Mouse (Mus musculus) neural tube, embryonic 13.5 days (tissue): ENCODE measurements at regions not wholly inside any gene's neighbourhood (a gene's known extent, or its start where the extent isn't known, plus 50 kb on each side); places are given as distances from the start of the nearest gene placed in this dataset.

Source experiments
- ATAC-seq: fragments of 200-750 bp; cut with Nextera tagmentation; 2 replicates; pipeline ENCODE4 v1.8.0; 2017; ENCODE audit warnings: low read depth, mild to moderate bottlenecking, moderate TSS enrichment, moderate library complexity
- H3K27ac ChIP-seq: fragments of 300-500 bp; sonication (generic); replicated peaks from 2 replicates; pipeline ENCODE4 v1.5.1; 2015; ENCODE audit warnings: moderate library complexity, mild to moderate bottlenecking, inconsistent platforms
- H3K27me3 ChIP-seq: fragments of 300-500 bp; sonication (generic); 2 replicates; pipeline ENCODE4 v1.6.1; 2015; ENCODE audit warnings: mild to moderate bottlenecking, inconsistent platforms
- H3K36me3 ChIP-seq: fragments of 300-500 bp; sonication (generic); 2 replicates; pipeline ENCODE4 v1.6.1; 2015; ENCODE audit warnings: mild to moderate bottlenecking, inconsistent platforms
- H3K4me1 ChIP-seq: fragments of 300-500 bp; sonication (generic); replicated peaks from 2 replicates; pipeline ENCODE4 v1.6.1; 2015; ENCODE audit warnings: inconsistent platforms
- H3K4me2 ChIP-seq: fragments of 300-500 bp; sonication (generic); 2 replicates; pipeline ENCODE4 v1.6.1; 2015; ENCODE audit warnings: inconsistent platforms, mild to moderate bottlenecking, moderate library complexity
- H3K4me3 ChIP-seq: fragments of 300-500 bp; sonication (generic); 2 replicates; pipeline ENCODE4 v1.5.1; 2015; ENCODE audit warnings: mild to moderate bottlenecking, inconsistent platforms
- H3K9ac ChIP-seq: fragments of 300-500 bp; sonication (generic); 2 replicates; pipeline ENCODE4 v1.6.1; 2015; ENCODE audit warnings: moderate library complexity, mild to moderate bottlenecking, inconsistent platforms
- H3K9me3 ChIP-seq: fragments of 300-500 bp; sonication (generic); 2 replicates; pipeline ENCODE4 v1.6.1; 2016; ENCODE audit warnings: inconsistent platforms
- WGBS: fragments of 180-500 bp; shearing (Covaris S2); methylation state at CpG from one replicate; pipeline ENCODE4 v1.1.7; 2015; 5-methylcytosine and 5-hydroxymethylcytosine counted together

GRCm38 (mm10) chr3:154440899-154441298 is 110.4 kb upstream of the Lhx8 start:
- Histone ChIP-seq H3K27me3 (no peaks in the 10 kb centered on the region), H3K4me2 (no peak overlapping the region), H3K4me3 (no peak overlapping the region), H3K36me3 (no peaks in the 10 kb centered on the region), H3K9me3 (0 out of 2 replicates have a peak, but pooled peaks cover 4% of the 10 kb centered on the region), H3K27ac (no peak overlapping the region), H3K4me1 (0 out of 2 replicates have a peak, but pooled peaks cover 3% of the 10 kb centered on the region), H3K9ac (no peak overlapping the region)
- ATAC-seq, result no peak
- 45% methylated on average over 2 of the region's 2 CpGs for WGBS

GRCm38 (mm10) chr3:154430856-154431255 is 100.4 kb upstream of the Lhx8 start:
- no peak overlapping the region for H3K4me2 ChIP-seq
- WGBS, result 87% methylated on average over 7 of the region's 7 CpGs
- H3K27me3 ChIP-seq, result no peaks in the 10 kb centered on the region
- H3K9ac ChIP-seq, result no peak overlapping the region
- no peaks in the 10 kb centered on the region for H3K36me3 ChIP-seq
- no peak overlapping the region for H3K4me3 ChIP-seq
- H3K27ac ChIP-seq, result no peak overlapping the region
- no peaks in the 10 kb centered on the region for H3K4me1 ChIP-seq
- no peak for ATAC-seq
- no peaks in the 10 kb centered on the region for H3K9me3 ChIP-seq

- no peak for ATAC-seq
- no peak overlapping the region for H3K4me2 ChIP-seq
- no peak overlapping the region for H3K4me3 ChIP-seq
- no peak overlapping the region for H3K27ac ChIP-seq
- H3K4me1 ChIP-seq, result no peaks in the 10 kb centered on the region
- no peaks in the 10 kb centered on the region for H3K9me3 ChIP-seq
- 89% methylated on average over 6 of the region's 6 CpGs for WGBS
- H3K27me3 ChIP-seq, result no peaks in the 10 kb centered on the region
- no peak overlapping the region for H3K9ac ChIP-seq
- no peaks in the 10 kb centered on the region for H3K36me3 ChIP-seq
Measured at GRCm38 (mm10) chr3:154429666-154430065, 99.2 kb upstream of the Lhx8 start.

- no peaks in the 10 kb centered on the region for H3K4me1 ChIP-seq
- no peak overlapping the region for H3K4me2 ChIP-seq
- ATAC-seq, result no peak
- H3K36me3 ChIP-seq, result no peaks in the 10 kb centered on the region
- H3K27ac ChIP-seq, result no peak overlapping the region
- H3K27me3 ChIP-seq, result no peaks in the 10 kb centered on the region
- no peak overlapping the region for H3K9ac ChIP-seq
- WGBS, result 87% methylated on average over 5 of the region's 5 CpGs
- no peak overlapping the region for H3K4me3 ChIP-seq
- H3K9me3 ChIP-seq, result no peaks in the 10 kb centered on the region
Measured at GRCm38 (mm10) chr3:154424589-154424988, 94.1 kb upstream of the Lhx8 start.

GRCm38 (mm10) chr3:154421461-154421950 is 91.0 kb upstream of the Lhx8 start:
- WGBS, result 84% methylated on average over 7 of the region's 7 CpGs
- Histone ChIP-seq H3K4me3 (no peak overlapping the region), H3K27me3 (no peaks in the 10 kb centered on the region), H3K9me3 (no peaks in the 10 kb centered on the region), H3K4me1 (no peaks in the 10 kb centered on the region), H3K27ac (no peak overlapping the region), H3K36me3 (no peaks in the 10 kb centered on the region), H3K4me2 (no peak overlapping the region), H3K9ac (no peak overlapping the region)
- no peak for ATAC-seq

GRCm38 (mm10) chr3:154418177-154418832 is 87.8 kb upstream of the Lhx8 start:
- H3K27me3 ChIP-seq, result no peaks in the 10 kb centered on the region
- no peak for ATAC-seq
- no peak overlapping the region for H3K4me3 ChIP-seq
- H3K27ac ChIP-seq, result no peak overlapping the region
- no peaks in the 10 kb centered on the region for H3K36me3 ChIP-seq
- H3K9me3 ChIP-seq, result no peaks in the 10 kb centered on the region
- no peak overlapping the region for H3K4me2 ChIP-seq
- H3K9ac ChIP-seq, result no peak overlapping the region
- 81% methylated on average over 4 of the region's 4 CpGs for WGBS
- H3K4me1 ChIP-seq, result no peaks in the 10 kb centered on the region

GRCm38 (mm10) chr3:154414358-154414757 is 83.9 kb upstream of the Lhx8 start:
- no peaks in the 10 kb centered on the region for H3K4me1 ChIP-seq
- H3K9me3 ChIP-seq, result no peaks in the 10 kb centered on the region
- no peak overlapping the region for H3K27ac ChIP-seq
- 70% methylated on average over 3 of the region's 3 CpGs for whole genome bisulfite sequencing
- no peak for ATAC-seq
- H3K36me3 ChIP-seq, result no peaks in the 10 kb centered on the region
- H3K9ac ChIP-seq, result no peak overlapping the region
- H3K4me2 ChIP-seq, result no peak overlapping the region
- H3K27me3 ChIP-seq, result no peaks in the 10 kb centered on the region
- H3K4me3 ChIP-seq, result no peak overlapping the region

- Histone ChIP-seq H3K36me3 (no peaks in the 10 kb centered on the region), H3K4me2 (no peak overlapping the region), H3K4me1 (no peaks in the 10 kb centered on the region), H3K27ac (no peak overlapping the region), H3K9me3 (no peaks in the 10 kb centered on the region; the same call in 1 of the 2 replicates), H3K27me3 (no peaks in the 10 kb centered on the region), H3K9ac (no peak overlapping the region), H3K4me3 (no peak overlapping the region)
- no peak for ATAC-seq
- WGBS, result 98% methylated on average over 2 of the region's 2 CpGs
Measured at GRCm38 (mm10) chr3:154410292-154410691, 79.8 kb upstream of the Lhx8 start.

- no peaks in the 10 kb centered on the region for H3K4me1 ChIP-seq
- WGBS, result 39% methylated on average over 4 of the region's 4 CpGs
Measured at GRCm38 (mm10) chr3:154402081-154402480, 71.6 kb upstream of the Lhx8 start.

GRCm38 (mm10) chr3:154393626-154394025 is 63.2 kb upstream of the Lhx8 start:
- H3K27me3 ChIP-seq, result no peaks in the 10 kb centered on the region
- WGBS, result 58% methylated on average over 5 of the region's 5 CpGs
- H3K36me3 ChIP-seq, result no peaks in the 10 kb centered on the region
- no peak overlapping the region for H3K4me3 ChIP-seq
- H3K9me3 ChIP-seq, result no peaks in the 10 kb centered on the region
- H3K4me2 ChIP-seq, result no peak overlapping the region
- H3K4me1 ChIP-seq, result no peaks in the 10 kb centered on the region
- no peak overlapping the region for H3K27ac ChIP-seq
- H3K9ac ChIP-seq, result no peak overlapping the region
- ATAC-seq, result no peak

More at GRCm38 (mm10) chr3:154402081-154402480, 71.6 kb upstream of the Lhx8 start:
- no peaks in the 10 kb centered on the region for H3K27me3 ChIP-seq
- ATAC-seq, result no peak
- no peaks in the 10 kb centered on the region for H3K9me3 ChIP-seq
- no peak overlapping the region for H3K9ac ChIP-seq
- no peak overlapping the region for H3K27ac ChIP-seq
- no peaks in the 10 kb centered on the region for H3K36me3 ChIP-seq
- no peak overlapping the region for H3K4me3 ChIP-seq
- H3K4me2 ChIP-seq, result no peak overlapping the region

- H3K27ac ChIP-seq, result no peak overlapping the region
- H3K4me2 ChIP-seq, result no peak overlapping the region
- no peaks in the 10 kb centered on the region for H3K36me3 ChIP-seq
- H3K9ac ChIP-seq, result no peak overlapping the region
- ATAC-seq, result no peak
- H3K27me3 ChIP-seq, result no peaks in the 10 kb centered on the region
- H3K9me3 ChIP-seq, result no peaks in the 10 kb centered on the region
- no peak overlapping the region for H3K4me3 ChIP-seq
- peaks cover 8% of the 10 kb centered on the region for H3K4me1 ChIP-seq
- WGBS, result 67% methylated on average over 3 of the region's 3 CpGs
Measured at GRCm38 (mm10) chr3:154391629-154392028, 61.2 kb upstream of the Lhx8 start.

- WGBS, result 51% methylated on average over 5 of the region's 5 CpGs
- Histone ChIP-seq H3K27me3 (no peaks in the 10 kb centered on the region), H3K36me3 (no peaks in the 10 kb centered on the region), H3K9ac (no peak overlapping the region), H3K9me3 (no peaks in the 10 kb centered on the region), H3K4me1 (peaks cover 19% of the 10 kb centered on the region), H3K4me2 (no peak overlapping the region), H3K4me3 (no peak overlapping the region), H3K27ac (no peak overlapping the region)
- ATAC-seq, result no peak
Measured at GRCm38 (mm10) chr3:154388656-154389055, 58.2 kb upstream of the Lhx8 start.

- H3K27me3 ChIP-seq, result no peaks in the 10 kb centered on the region
- H3K27ac ChIP-seq, result no peak overlapping the region
- H3K4me2 ChIP-seq, result no peak overlapping the region
- no peaks in the 10 kb centered on the region for H3K9me3 ChIP-seq
- H3K9ac ChIP-seq, result no peak overlapping the region
- WGBS, result 68% methylated on average over 1 of the region's 1 CpGs
- no peak for ATAC-seq
- H3K36me3 ChIP-seq, result no peaks in the 10 kb centered on the region
- H3K4me3 ChIP-seq, result no peak overlapping the region
- peaks cover 25% of the 10 kb centered on the region for H3K4me1 ChIP-seq
Measured at GRCm38 (mm10) chr3:154387271-154387670, 56.8 kb upstream of the Lhx8 start.
